Mouse (Mus musculus) limb, embryonic 14.5 days (tissue): ENCODE data around the gene Bcl10. TPM values are rescaled to one million over a fixed set of nuclear protein-coding genes. Genes with fewer than 3 reads are reported as not detected.

Source experiments
- ATAC-seq: fragments of 200-750 bp; cut with Nextera tagmentation; 2 replicates; pipeline ENCODE4 v1.8.0; 2017; ENCODE audit warnings: low read depth, moderate number of reproducible peaks, moderate TSS enrichment; ENCODE audit not compliant: low FRiP score
- DNase-seq: peaks from one replicate; pipeline ENCODE4 v3.0.0-alpha.2; 2015; ENCODE audit warnings: low spot score
- H3K27ac ChIP-seq: fragments of 300-500 bp; sonication (generic); replicated peaks from 2 replicates; pipeline ENCODE4 v1.5.1; 2014; ENCODE audit warnings: low read depth, mild to moderate bottlenecking, low read length, moderate library complexity, mixed read lengths
- H3K27me3 ChIP-seq: fragments of 300-500 bp; sonication (generic); 2 replicates; pipeline ENCODE4 v1.6.1; 2014; ENCODE audit warnings: low read length, mixed read lengths; ENCODE audit not compliant: control insufficient read depth, insufficient read depth
- H3K36me3 ChIP-seq: fragments of 300-500 bp; sonication (generic); 2 replicates; pipeline ENCODE4 v1.6.1; 2014; ENCODE audit warnings: mild to moderate bottlenecking, low read length, moderate library complexity, mixed read lengths; ENCODE audit not compliant: control insufficient read depth, insufficient read depth
- H3K4me1 ChIP-seq: fragments of 300-500 bp; sonication (generic); 2 replicates; pipeline ENCODE4 v1.6.1; 2014; ENCODE audit warnings: antibody characterized with exemption, low read length, mixed read lengths; ENCODE audit not compliant: control insufficient read depth, insufficient read depth
- H3K4me2 ChIP-seq: fragments of 300-500 bp; sonication (generic); replicated peaks from 2 replicates; pipeline ENCODE4 v1.6.1; 2014; ENCODE audit warnings: low read depth, mild to moderate bottlenecking, low read length, moderate library complexity; ENCODE audit not compliant: severe bottlenecking
- H3K4me3 ChIP-seq: fragments of 300-500 bp; sonication (generic); replicated peaks from 2 replicates; pipeline ENCODE4 v1.5.1; 2014; ENCODE audit warnings: low read length
- H3K9ac ChIP-seq: fragments of 300-500 bp; sonication (generic); 2 replicates; pipeline ENCODE4 v1.6.1; 2014; ENCODE audit warnings: mild to moderate bottlenecking, low read depth, low read length, moderate library complexity; ENCODE audit not compliant: severe bottlenecking
- H3K9me3 ChIP-seq: fragments of 300-500 bp; sonication (generic); 2 replicates; pipeline ENCODE4 v1.6.1; 2016; ENCODE audit warnings: low read length; ENCODE audit not compliant: control insufficient read depth
- POLR2A ChIP-seq: fragments of 200-500 bp; IDR thresholded peaks from 2 replicates; pipeline ENCODE4 v1.8.0; 2012; ENCODE audit warnings: inconsistent platforms, mild to moderate bottlenecking, moderate library complexity, borderline replicate concordance; ENCODE audit not compliant: insufficient read depth, insufficient read length; ENCODE audit errors: extremely low read depth
- WGBS: fragments of 180-500 bp; shearing (Covaris S2); extraction: QIAGEN DNeasy Blood & Tissue Kit; methylation state at CpG from one replicate; pipeline ENCODE4 v1.1.7; 2014; 5-methylcytosine and 5-hydroxymethylcytosine counted together
- polyA plus RNA-seq, 2 experiments: library from polyadenylated mRNA; depleted of rRNA in 1 of 2; stranded (reverse) in 1 of 2; unstranded in 1 of 2; fragments of >200 nt; fragmentation: Nextera tagmentation in 1 of 2; extraction: Ambion mirVana in 1 of 2; gene quantifications; 2 replicates each; pipeline versions ENCODE4 v1.2.1 to v1.2.3; 2012 to 2014

The Bcl10 gene
- polyA plus RNA-seq, 2 experiments = 25.5 to 52.9 TPM

DNA sequence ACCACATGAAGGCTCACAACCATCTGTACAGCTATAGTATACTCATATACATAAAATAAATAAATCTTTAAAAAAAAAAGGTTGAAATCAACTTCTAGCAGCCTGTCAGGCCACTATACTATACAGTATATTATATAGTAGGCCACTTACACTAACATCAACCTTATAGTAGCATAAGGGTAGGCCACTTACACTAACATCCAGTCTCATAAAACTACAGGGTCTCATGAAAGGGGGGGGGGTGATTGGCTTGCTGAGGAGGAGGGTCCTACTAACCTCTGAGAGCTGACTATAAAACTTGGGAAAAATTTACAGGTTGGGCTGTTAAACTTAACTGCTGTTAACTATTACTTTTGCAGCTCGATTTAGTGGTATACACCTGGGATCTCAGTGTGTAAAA, 42.3 kb upstream of the Bcl10 start:
- H3K4me3 ChIP-seq = no peak overlapping the region
- no peak overlapping the region for H3K4me2 ChIP-seq
- H3K9ac ChIP-seq = no peak overlapping the region
- no peaks in the 10 kb centered on the region for H3K27me3 ChIP-seq
- no peaks in the 10 kb centered on the region for H3K36me3 ChIP-seq
- peaks cover 11% of the 10 kb centered on the region for H3K4me1 ChIP-seq
- TF ChIP-seq POLR2A = no peak
- WGBS = 19% methylated on average over 1 of the region's 1 CpGs
- no peak overlapping the region for H3K27ac ChIP-seq
- DNase-seq (no peak), ATAC-seq (no peak; the same call in 1 of the 2 replicates)
- no peaks in the 10 kb centered on the region for H3K9me3 ChIP-seq

DNA sequence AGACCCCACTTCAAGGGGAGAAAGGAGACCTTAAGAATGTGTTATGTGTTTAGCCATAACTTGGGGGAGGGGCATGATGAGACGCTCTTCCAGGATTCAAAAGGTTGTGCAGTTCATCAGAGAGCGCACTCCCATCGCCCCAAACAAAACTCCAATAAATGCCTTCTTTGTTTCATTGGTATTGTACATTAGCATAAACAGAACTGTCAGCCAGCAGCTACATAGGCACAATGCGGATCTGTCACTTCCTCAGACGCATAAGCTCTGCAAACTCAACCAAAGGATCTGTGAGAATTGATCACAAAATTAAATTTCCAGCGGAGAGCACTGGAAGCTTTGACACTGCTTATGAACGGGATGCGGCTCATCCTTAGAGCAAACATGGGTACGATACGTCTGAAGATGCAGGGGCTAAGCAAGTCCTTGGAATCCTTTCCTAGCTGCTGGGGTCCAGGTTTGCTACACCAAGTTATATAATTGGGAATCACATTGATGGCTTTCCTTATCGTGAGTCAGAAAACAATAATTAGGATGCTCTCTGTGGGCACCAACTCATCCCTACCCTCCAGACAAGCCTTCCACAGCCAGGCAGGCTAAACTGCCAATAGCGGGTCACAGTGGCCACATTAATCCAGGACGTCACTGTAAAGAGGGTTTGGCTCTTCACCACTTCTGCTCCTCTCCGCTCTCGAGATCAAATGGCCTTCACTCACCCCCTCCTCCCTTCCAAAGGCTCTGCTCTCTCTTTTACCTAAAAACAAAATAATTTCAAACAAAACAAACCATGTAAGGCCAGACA, 40.3 kb upstream of the Bcl10 start:
- no peak for ATAC-seq
- DNase-seq = no peak
- no peaks in the 10 kb centered on the region for H3K9me3 ChIP-seq
- H3K4me3 ChIP-seq = no peak overlapping the region
- no peaks in the 10 kb centered on the region for H3K27me3 ChIP-seq
- WGBS = 80% methylated on average over 15 of the region's 15 CpGs
- no peak overlapping the region for H3K27ac ChIP-seq
- H3K9ac ChIP-seq = no peak overlapping the region
- TF ChIP-seq POLR2A = no peak
- H3K4me2 ChIP-seq = no peak overlapping the region
- no peaks in the 10 kb centered on the region for H3K36me3 ChIP-seq
- peaks cover 15% of the 10 kb centered on the region for H3K4me1 ChIP-seq

DNA sequence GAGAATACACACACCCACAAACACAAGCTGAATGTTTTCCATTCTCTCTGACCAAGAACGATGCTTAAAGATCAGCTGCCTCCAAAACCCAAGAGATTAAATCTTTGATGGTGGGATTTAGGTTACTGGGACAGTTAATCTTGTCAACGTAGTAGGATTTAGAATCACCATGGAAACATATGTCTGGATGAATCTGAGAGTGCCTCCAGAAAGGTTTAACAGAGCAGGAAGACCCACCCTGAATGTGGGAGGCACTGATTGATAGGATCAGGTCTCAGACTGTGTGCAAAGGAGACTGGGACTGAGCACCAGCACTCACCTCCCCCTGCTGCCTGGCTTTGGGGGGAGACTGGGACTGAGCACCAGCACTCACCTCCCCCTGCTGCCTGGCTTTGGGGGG, 39.4 kb upstream of the Bcl10 start:
- 57% methylated on average over 2 of the region's 2 CpGs for WGBS
- no peak for TF ChIP-seq POLR2A
- Histone ChIP-seq H3K4me1 (peaks cover 15% of the 10 kb centered on the region), H3K4me3 (no peak overlapping the region), H3K9me3 (no peaks in the 10 kb centered on the region), H3K9ac (no peak overlapping the region), H3K36me3 (no peaks in the 10 kb centered on the region), H3K4me2 (no peak overlapping the region), H3K27ac (no peak overlapping the region), H3K27me3 (no peaks in the 10 kb centered on the region)
- no peak for ATAC-seq
- DNase-seq = no peak

DNA sequence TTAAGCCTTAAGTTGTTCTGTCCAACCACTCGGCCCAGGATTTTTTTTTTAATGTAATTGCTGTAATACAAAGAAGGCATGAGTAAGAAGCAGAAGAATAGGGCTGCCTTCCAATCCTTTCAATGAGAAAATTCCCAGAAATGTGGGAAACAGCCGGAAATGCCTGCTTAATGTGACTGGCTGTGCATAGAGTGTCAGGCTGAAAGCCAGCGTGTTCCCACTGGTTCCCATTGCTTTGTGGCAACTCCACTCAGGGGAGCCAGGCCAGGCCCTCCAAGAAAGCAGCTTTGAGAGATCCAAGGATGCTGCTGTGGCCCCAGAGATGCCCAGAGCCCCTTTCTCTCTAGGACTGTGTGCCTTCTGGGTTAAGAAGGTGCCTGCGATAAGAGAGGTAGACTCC, 37.2 kb upstream of the Bcl10 start:
- ATAC-seq (no peak), DNase-seq (no peak)
- TF ChIP-seq POLR2A = no peak
- Histone ChIP-seq H3K27me3 (no peaks in the 10 kb centered on the region), H3K36me3 (no peaks in the 10 kb centered on the region), H3K4me2 (no peak overlapping the region), H3K27ac (no peak overlapping the region), H3K9ac (no peak overlapping the region), H3K4me3 (no peak overlapping the region), H3K4me1 (peaks cover 15% of the 10 kb centered on the region), H3K9me3 (no peaks in the 10 kb centered on the region)
- WGBS = 60% methylated on average over 4 of the region's 4 CpGs

DNA sequence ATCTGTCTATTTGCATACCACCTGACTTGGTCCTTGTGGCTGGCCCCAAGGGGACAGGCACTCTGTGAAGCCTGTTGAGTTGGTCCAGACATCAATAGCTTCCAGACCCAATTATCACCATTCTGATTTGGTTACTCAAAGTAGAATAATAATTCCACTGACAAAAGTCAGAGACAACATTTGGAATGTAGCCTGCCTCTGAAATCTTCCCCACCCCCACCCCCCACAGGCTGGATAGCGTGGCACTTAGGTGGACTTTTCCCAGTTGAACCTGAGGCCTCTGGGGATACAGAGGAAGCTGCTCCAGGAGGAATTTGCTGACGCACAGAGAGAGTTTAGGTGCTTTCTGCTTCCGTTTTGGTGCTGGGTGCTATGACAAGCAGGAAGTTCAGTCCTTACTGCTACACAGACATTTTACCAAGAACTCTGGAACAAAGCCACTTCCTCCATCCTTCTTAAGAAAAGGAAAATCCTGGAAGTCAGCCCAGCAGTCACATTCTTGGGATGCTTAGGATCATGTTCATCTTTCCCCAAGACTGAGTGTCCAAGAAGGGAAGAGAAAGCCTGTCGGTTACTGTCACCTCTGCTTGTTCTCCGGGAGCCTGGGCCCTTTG, 36.6 kb upstream of the Bcl10 start:
- H3K4me2 ChIP-seq = no peak overlapping the region
- DNase-seq (peak; percentile 75), ATAC-seq (no peak)
- no peak overlapping the region for H3K27ac ChIP-seq
- no peaks in the 10 kb centered on the region for H3K27me3 ChIP-seq
- H3K4me1 ChIP-seq = peaks cover 15% of the 10 kb centered on the region
- no peak overlapping the region for H3K9ac ChIP-seq
- H3K36me3 ChIP-seq = no peaks in the 10 kb centered on the region
- no peak for TF ChIP-seq POLR2A
- H3K4me3 ChIP-seq = no peak overlapping the region
- no peaks in the 10 kb centered on the region for H3K9me3 ChIP-seq
- 45% methylated on average over 5 of the region's 5 CpGs for WGBS
